Mouse (Mus musculus) adrenal gland, adult 18-20 months (tissue): ENCODE measurements around the gene Prickle4. TPM values are rescaled to one million over a fixed set of nuclear protein-coding genes. Genes with fewer than 3 reads are reported as not detected.
"Not testable (repeated sequence)": the region's sequence is repeated elsewhere in the genome, so short reads cannot be mapped to it uniquely, and the experiment has no call there.

Experiments used
- DNase-seq, 2 experiments: peaks; one replicate each; pipeline ENCODE4 v3.0.0; 2021 to 2022; ENCODE audit warnings: low spot score in 2 of 2
- total RNA-seq, 2 experiments: library from RNA; stranded (reverse); gene quantifications; 1 replicate in 1 of 2; 2 replicates in 1 of 2; pipeline ENCODE4 v1.2.3; 2021

Prickle4 gene
- total RNA-seq, 2 experiments from 2014 or later: 4.1 to 5.5 TPM

DNA sequence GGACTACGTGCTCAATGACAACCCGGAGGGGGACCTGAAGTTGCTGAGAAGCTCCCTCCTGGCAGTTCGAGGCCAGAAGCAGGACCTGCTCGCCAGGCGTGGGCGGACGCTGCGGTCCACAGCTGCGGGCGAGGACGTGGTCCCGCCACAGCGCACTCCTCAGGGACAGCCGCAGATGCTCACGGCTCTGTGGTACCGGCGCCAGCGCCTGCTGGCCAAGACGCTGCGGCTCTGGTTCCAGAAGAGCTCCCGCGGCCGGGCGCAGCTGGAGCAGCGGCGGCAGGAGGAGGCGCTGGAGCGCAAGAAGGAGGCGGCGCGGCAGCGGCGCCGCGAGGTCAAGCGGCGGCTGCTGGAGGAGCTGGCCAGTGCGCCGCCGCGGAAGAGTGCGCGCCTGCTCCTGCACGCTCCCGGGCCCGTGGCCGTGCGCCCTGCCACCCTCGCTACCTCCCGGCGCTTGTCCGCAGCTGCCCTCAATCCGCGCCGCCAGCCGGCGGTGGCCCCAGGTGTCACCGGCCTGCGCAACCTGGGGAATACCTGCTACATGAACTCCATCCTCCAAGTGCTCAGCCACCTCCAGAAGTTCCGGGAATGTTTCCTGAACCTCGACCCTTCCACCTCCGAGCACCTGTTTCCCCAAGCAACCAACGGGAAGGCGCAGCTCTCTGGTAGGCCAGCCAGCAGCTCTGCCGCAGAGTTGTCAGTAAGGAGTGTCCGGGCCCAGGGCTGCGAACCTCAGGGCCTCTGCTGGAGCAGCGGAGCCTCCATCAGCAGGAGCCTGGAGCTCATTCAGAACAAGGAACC lies 22.0 kb downstream of the Prickle4 start:
- peak; percentile 49 to 57 for DNase-seq

DNA sequence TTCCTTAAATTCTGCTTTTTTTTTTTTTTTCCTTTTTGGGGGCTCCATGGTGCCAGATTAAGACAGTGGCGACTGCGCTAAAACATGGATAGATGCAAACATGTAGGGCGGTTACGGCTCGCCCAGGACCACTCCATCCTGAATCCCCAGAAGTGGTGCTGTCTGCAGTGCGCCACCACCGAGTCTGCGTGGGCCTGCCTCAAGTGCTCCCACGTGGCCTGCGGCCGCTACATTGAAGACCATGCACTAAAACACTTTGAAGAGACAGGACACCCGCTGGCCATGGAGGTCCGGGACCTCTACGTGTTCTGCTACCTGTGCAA lies 22.6 kb downstream of the Prickle4 start:
- DNase-seq: no peak

- no peak for DNase-seq
Observed at GRCm38 (mm10) chr17:47669166-47669565, 25.4 kb downstream of the Prickle4 start.

DNA sequence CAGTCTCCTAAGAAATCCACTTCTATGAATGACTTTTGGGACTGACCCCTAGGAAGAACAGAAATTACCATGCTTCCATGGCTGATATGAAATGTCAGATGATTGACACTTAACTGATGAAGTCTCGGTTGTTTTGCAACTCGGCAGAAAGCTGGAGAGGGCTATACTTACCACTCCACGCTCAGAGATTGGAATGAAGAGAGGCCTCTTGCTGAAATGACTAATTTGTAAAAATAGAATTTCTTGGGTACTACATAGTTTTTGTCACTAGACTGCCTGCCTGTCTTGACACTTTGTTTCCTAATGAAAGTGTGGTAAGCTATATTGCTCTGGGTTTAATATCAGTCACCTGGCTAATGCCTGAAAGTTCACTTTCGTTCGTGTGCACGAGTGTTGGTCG lies 30.1 kb downstream of the Prickle4 start:
- DNase-seq: no peak

- no peak for DNase-seq
Observed at GRCm38 (mm10) chr17:47663009-47663713, 31.4 kb downstream of the Prickle4 start.

DNA sequence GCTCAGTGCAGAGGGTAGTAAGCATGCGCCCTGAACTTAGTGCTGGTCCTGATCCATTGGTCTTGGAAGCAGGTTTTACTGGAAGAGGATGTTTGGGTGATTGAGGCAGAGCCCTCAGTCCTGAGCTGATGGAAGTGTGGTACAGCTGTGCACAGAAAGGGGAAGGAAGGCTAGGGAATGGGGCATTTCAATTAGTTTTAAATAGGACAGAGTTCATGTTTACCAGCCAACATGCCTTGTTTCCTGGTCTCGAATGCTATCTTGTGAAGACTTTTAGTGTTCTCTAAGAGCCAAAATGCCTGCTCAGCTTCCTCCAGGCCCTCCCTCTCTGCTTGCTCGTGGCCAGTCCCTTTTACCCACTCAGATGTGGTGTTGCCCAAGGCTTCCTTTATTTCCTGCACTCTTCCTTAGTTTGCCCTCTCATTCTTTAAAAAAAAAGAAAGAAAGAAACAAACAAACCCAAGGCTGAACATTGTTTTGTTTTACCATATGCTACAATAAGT lies 35.7 kb downstream of the Prickle4 start:
- no peak for DNase-seq

DNA sequence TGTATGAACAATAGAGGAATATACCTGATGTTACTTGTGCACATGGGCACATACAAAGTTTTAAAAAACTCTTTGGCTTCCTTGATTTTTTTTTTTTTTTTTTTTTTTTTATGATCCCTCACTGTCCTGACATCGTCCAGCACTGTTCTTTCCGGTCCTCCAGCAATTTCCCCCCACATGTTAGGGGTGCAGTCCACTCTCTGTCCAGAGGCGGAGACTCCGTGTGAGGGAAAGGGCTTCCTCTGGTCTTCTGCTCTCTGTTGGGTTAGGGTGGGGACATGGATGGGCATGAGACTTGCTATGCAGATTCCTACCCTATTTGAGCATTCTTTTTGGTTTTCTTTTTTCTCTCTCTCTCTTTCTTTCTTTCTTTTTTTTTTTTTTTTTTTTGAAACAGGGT lies 36.6 kb downstream of the Prickle4 start:
- DNase-seq: no peak

DNA sequence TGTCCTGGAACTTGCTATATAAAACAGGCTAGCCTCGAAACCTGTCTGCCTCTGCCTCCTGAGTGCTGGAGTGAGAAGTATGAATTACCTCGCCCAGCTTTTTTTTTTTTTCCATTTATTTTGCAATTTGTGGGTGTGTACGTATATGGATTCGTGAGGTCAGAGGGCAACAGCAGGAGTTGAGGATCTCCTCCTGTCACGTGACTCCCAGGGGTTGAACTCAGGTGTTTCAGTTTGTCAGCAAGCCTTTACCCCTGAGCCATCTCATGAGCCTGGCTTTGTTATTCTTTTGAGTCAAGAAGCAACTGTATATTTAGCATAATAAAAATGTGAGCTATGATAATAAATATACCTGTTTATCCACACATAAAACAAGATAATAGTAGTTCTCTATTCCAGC lies 38.8 kb downstream of the Prickle4 start:
- DNase-seq: no peak

DNA sequence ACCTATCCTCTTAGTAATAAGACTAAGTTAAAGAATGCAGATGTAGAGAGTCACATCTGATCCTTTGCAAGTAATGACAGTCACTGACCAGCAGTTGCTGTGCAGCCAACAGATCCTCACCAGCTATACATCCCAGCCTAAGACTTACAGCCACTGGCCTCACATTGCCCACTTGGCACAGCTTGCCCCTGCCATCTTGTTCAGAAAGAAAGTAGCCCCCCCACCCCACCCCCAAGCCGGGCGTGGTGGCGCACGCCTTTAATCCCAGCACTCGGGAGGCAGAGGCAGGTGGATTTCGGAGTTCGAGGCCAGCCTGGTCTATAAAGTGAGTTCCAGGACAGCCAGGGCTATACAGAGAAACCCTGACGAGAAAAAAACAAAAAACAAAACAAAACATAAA lies 40.2 kb downstream of the Prickle4 start:
- DNase-seq: not testable (repeated sequence)

DNA sequence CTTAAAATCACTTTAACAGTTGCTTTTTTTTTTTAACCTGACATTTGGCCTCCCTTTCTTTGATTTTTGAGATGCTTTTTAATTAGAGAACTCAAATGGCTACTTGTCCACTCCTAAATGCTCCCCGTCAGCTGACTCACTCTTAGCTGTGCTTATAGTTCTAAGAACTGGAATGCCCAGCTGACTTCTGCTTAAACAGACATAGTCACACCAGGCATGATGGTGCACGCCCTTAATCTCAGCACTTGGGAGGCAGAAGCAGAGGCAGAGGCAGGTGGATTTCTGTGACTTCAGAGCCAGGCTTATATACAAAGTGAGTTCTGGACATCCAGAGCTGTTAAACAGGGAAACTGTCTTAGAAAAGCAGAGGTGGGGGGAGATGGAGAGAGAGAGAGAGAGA lies 42.6 kb downstream of the Prickle4 start:
- no peak for DNase-seq

GRCm38 (mm10) chr17:47648966-47649365 lies 45.6 kb downstream of the Prickle4 start:
- no peak for DNase-seq

GRCm38 (mm10) chr17:47646683-47647082 lies 47.9 kb downstream of the Prickle4 start:
- peak; percentile 25 to 43 for DNase-seq

- DNase-seq: no peak
Observed at GRCm38 (mm10) chr17:47642992-47643391, 51.5 kb downstream of the Prickle4 start.

Other genes starting within 250 kb of the Prickle4 start
- 10 to 100 TPM; 16.4 to 19.9 TPM for gene Taf8, start 192.4 kb downstream of the Prickle4 start, total RNA-seq
- 100 to 1,000 TPM; 328 to 506 TPM for gene Ccnd3, start 189.7 kb downstream of the Prickle4 start, total RNA-seq
- 10 to 100 TPM; 23.0 to 24.2 TPM for gene Bysl, start 83.2 kb downstream of the Prickle4 start, total RNA-seq
- gene Med20, start 83.2 kb downstream of the Prickle4 start, total RNA-seq: 10 to 100 TPM; 50.1 to 50.3 TPM
- gene Gm20517, start 83.1 kb downstream of the Prickle4 start, total RNA-seq: 1 to 10 TPM; 1.6 to 3.4 TPM
- gene Usp49, start 64.0 kb downstream of the Prickle4 start, total RNA-seq: 1 to 10 TPM; 3.0 to 4.1 TPM
- gene Tomm6, start 6.3 kb downstream of the Prickle4 start, total RNA-seq: 100 to 1,000 TPM; 247 to 266 TPM
- gene Frs3, start 5.7 kb downstream of the Prickle4 start, total RNA-seq: 1 to 10 TPM; 4.9 to 7.1 TPM
- under 1 TPM; 0.58 to 0.96 TPM for gene Gm21981, start 281 bp downstream of the Prickle4 start, total RNA-seq
- gene Pgc, start 32.1 kb upstream of the Prickle4 start, total RNA-seq: not detected
- 10 to 100 TPM; 12.4 to 16.0 TPM for gene Tfeb, start 42.3 kb upstream of the Prickle4 start, total RNA-seq
- gene Mdfi, start 140.0 kb upstream of the Prickle4 start, total RNA-seq: 1 to 10 TPM in 1 of 2 experiments, under 1 TPM in 1; 0.42 to 1.2 TPM
- 10 to 100 TPM; 20.0 to 26.1 TPM for gene Foxp4, start 229.9 kb upstream of the Prickle4 start, total RNA-seq